ENCODE assay signal across 31 mouse cellular contexts in the genomic region with DNA sequence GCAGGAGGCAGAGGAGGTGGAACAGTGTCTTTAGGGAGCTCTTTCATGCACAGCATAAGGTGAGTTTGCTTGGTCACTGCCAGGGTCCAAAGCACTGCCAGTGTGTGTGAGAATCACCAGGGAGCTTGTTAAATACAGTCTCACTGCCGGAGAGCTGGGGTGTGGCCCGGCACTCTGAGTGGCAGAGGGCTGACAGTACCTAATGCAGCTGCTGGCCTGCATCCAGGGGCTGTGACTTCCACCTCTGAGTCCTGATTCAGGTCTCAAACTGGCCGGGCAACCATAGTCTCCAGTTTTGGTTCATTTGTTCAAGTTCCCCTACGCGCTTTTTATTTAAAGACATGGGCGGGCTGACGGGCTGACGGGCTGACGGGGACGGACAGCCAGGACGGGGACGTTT. TPM values are rescaled to one million over a fixed set of nuclear protein-coding genes. Genes with fewer than 3 reads are reported as not detected.
DNase-seq lines count a peak whose midpoint lies in the region; ATAC-seq lines count a peak whose summit lies in the region.
"Had no signal": no experiment of that assay in that cellular context is flagged by ENCODE, and none has a peak within 500 bp of the region (broad histone marks: within the 10 kb centered on the region; RNA-seq: fewer than 3 reads in every experiment).

No protein-coding gene starts in this region.

- 5% methylated on average over 12 of the region's 12 CpGs for WGBS in heart, embryonic 15.5 days

- ATAC-seq in heart, embryonic 15.5 days (replicated peaks; ENCODE audit: insufficient number of reproducible peaks, insufficient read depth, low FRiP score, low read depth): no peak
- ATAC-seq: activated CD4-positive, CD25-positive, alpha-beta regulatory T cell, adult 4 months; forebrain, embryonic 15.5 days; hindbrain, postnatal 0 days; inflammation-experienced regulatory T-cells, adult 6 months; intestine, embryonic 16.5 days had no signal

- H3K4me1 ChIP-seq in heart, embryonic 15.5 days (replicated peaks): peaks cover 6% of the 10 kb centered on the region
- H3K4me1 ChIP-seq: forebrain, embryonic 12.5 days; forebrain, embryonic 15.5 days had no signal

- DNase-seq in heart, adult 9 months (ENCODE audit: low spot score in 2 of 2): no peak
- DNase-seq in 3T3-L1 (ENCODE audit: low read depth, low spot score) (peak; percentile 39), NIH3T3 (ENCODE audit: low read depth) (peak; percentile 41)
- no peak for DNase-seq in adrenal gland, postnatal 25 days
- DNase-seq in left cerebral cortex, postnatal 25 days (ENCODE audit: low spot score in 2 of 2): no peak
- no peak for DNase-seq in cerebellum, postnatal 4 days (ENCODE audit: low spot score in 2 of 2)
- DNase-seq: adrenal gland, adult 8-10 months; adrenal gland, postnatal 36 days; B cell, adult 2 months; cerebellum, adult 18-20 months; cerebellum, adult 9-10 months; cerebellum, postnatal 14 days; gastrocnemius, postnatal 25 days; heart, adult 2 months; heart, postnatal 14 days; heart, postnatal 4 days had no signal

- intact Hi-C loops in left cerebral cortex, postnatal 25 days (cut with DNase I): no loop called here

- no peak overlapping the region for H3K27ac ChIP-seq in heart, embryonic 15.5 days
- H3K27ac ChIP-seq: embryonic facial prominence, embryonic 13.5 days; forebrain, embryonic 12.5 days; forebrain, embryonic 15.5 days; heart, adult 2 months; hindbrain, embryonic 14.5 days; hindbrain, postnatal 0 days had no signal

- H3K4me2 ChIP-seq in heart, embryonic 15.5 days: no peak overlapping the region
- H3K4me2 ChIP-seq: embryonic facial prominence, embryonic 13.5 days; forebrain, embryonic 12.5 days; forebrain, embryonic 15.5 days; heart, embryonic 11.5 days; hindbrain, embryonic 14.5 days had no signal

- no peak overlapping the region for H3K9ac ChIP-seq in heart, embryonic 15.5 days
- H3K9ac ChIP-seq: embryonic facial prominence, embryonic 13.5 days; forebrain, embryonic 12.5 days; forebrain, embryonic 15.5 days; hindbrain, embryonic 14.5 days had no signal

- H3K27me3 ChIP-seq in heart, embryonic 15.5 days: peaks cover 98% of the 10 kb centered on the region

- 0 out of 2 replicates have a peak overlapping the region, but pooled peaks have one; percentile 2 for H3K4me3 ChIP-seq in heart, embryonic 15.5 days
- H3K4me3 ChIP-seq: embryonic facial prominence, embryonic 13.5 days; erythroblast, embryonic 14.5 days; forebrain, embryonic 12.5 days; forebrain, embryonic 15.5 days; heart, adult 2 months had no signal

- no peaks in the 10 kb centered on the region for H3K9me3 ChIP-seq in heart, embryonic 15.5 days (replicated peaks)
- H3K9me3 ChIP-seq: embryonic facial prominence, embryonic 13.5 days; forebrain, embryonic 12.5 days; forebrain, embryonic 15.5 days; G1E had no signal

- no peaks in the 10 kb centered on the region for H3K36me3 ChIP-seq in heart, embryonic 15.5 days
- H3K36me3 ChIP-seq: embryonic facial prominence, embryonic 13.5 days; forebrain, embryonic 12.5 days; forebrain, embryonic 15.5 days; G1E had no signal

RNA-seq across cellular contexts. Expression of a gene that starts 12.4 kb away (rescaled TPM):
- polyA plus RNA-seq in heart, embryonic 15.5 days (2015; fragmentation: Nextera tagmentation; extraction: Ambion mirVana): 0.28 and 0.40 TPM in 2 replicates
- total RNA-seq in adrenal gland, postnatal 25 days (2021): not detected in 2 replicates
- not detected for total RNA-seq in left cerebral cortex, postnatal 25 days (2021)
- total RNA-seq: adrenal gland, adult 8-10 months; adrenal gland, postnatal 36 days; CH12.LX; common myeloid progenitor, adult 5-6 weeks; gastrocnemius, adult 8-10 months; gastrocnemius, postnatal 25 days had no signal
- polyA plus RNA-seq: activated CD4-positive, CD25-positive, alpha-beta regulatory T cell, adult 4 months; erythroblast, embryonic 14.5 days; forebrain, embryonic 15.5 days; G1E; inflammation-experienced regulatory T-cells, adult 6 months; intestine, embryonic 16.5 days had no signal

Comparison
In these comparisons a context has a peak if more than half of its experiments do, and no peak if none do; other contexts are left out.
1. DNase-seq: peak in 3T3-L1 (single experiment) and NIH3T3 (single experiment); none in heart, adult 9 months (0 of 2), adrenal gland, postnatal 25 days (single experiment), left cerebral cortex, postnatal 25 days (0 of 2) and cerebellum, postnatal 4 days (0 of 2).